Mouse (Mus musculus): ENCODE results near the gene Actl10. TPM values are rescaled to one million over a fixed set of nuclear protein-coding genes. Genes with fewer than 3 reads are reported as not detected.
A peak's percentile ranks its signal among the peaks of the same experiment; 100 is the strongest.

The Actl10 gene
- polyA plus RNA-seq, 1 experiment from 2014 or later: 0.22 TPM

GRCm38 (mm10) chr2:154569836-154570286 is 18.3 kb downstream of the Actl10 start, which contains the start of gene E2f1:
TSS of gene E2f1 (minus strand) at chr2:154569892.
- H3K9ac ChIP-seq: peak within 1 kb of the TSS; percentile 74
- no peaks in the 10 kb centered on the region for H3K27me3 ChIP-seq
- H3K4me3 ChIP-seq: peak within 1 kb of the TSS; percentile 90
- H3K36me3 ChIP-seq: no peaks in the 10 kb centered on the region
- H3K4me1 ChIP-seq: peaks cover 42% of the 10 kb centered on the region
- WGBS: 0% methylated on average over 37 of the region's 44 CpGs
- H3K9me3 ChIP-seq: no peaks in the 10 kb centered on the region
- ATAC-seq (ENCODE audit: borderline replicate concordance, extremely low read depth, low FRiP score, low TSS enrichment): peak; percentile 96
- H3K27ac ChIP-seq: peak within 1 kb of the TSS; percentile 93
- H3K4me2 ChIP-seq: peak within 1 kb of the TSS; percentile 67

- peaks cover 42% of the 10 kb centered on the region for H3K4me1 ChIP-seq
- H3K4me2 ChIP-seq: peak overlapping the region; percentile 67
- no peak overlapping the region for H3K9ac ChIP-seq
- H3K27me3 ChIP-seq: no peaks in the 10 kb centered on the region
- ATAC-seq (ENCODE audit: borderline replicate concordance, extremely low read depth, low FRiP score, low TSS enrichment): no peak
- H3K4me3 ChIP-seq: peak overlapping the region; percentile 90; the same call in 1 of the 2 replicates
- peak overlapping the region; percentile 93 for H3K27ac ChIP-seq
- H3K9me3 ChIP-seq: no peaks in the 10 kb centered on the region
- H3K36me3 ChIP-seq: no peaks in the 10 kb centered on the region
- 50% methylated on average over 4 of the region's 4 CpGs for WGBS
Observed at GRCm38 (mm10) chr2:154570666-154571065, 19.1 kb downstream of the Actl10 start.

GRCm38 (mm10) chr2:154571266-154571665 is 19.7 kb downstream of the Actl10 start:
- WGBS: 80% methylated on average over 4 of the region's 4 CpGs
- no peak overlapping the region for H3K4me3 ChIP-seq

GRCm38 (mm10) chr2:154571976-154572375 is 20.4 kb downstream of the Actl10 start:
- Histone ChIP-seq H3K4me2 (no peak overlapping the region), H3K27ac (no peak overlapping the region), H3K27me3 (no peaks in the 10 kb centered on the region), H3K4me3 (no peak overlapping the region), H3K4me1 (peaks cover 32% of the 10 kb centered on the region), H3K9me3 (no peaks in the 10 kb centered on the region), H3K9ac (no peak overlapping the region), H3K36me3 (no peaks in the 10 kb centered on the region)
- ATAC-seq (ENCODE audit: borderline replicate concordance, extremely low read depth, low FRiP score, low TSS enrichment): no peak
- 64% methylated on average over 8 of the region's 8 CpGs for WGBS

More at GRCm38 (mm10) chr2:154571266-154571665, 19.7 kb downstream of the Actl10 start:
- Histone ChIP-seq H3K36me3 (no peaks in the 10 kb centered on the region), H3K27me3 (no peaks in the 10 kb centered on the region), H3K4me2 (no peak overlapping the region), H3K9ac (no peak overlapping the region), H3K27ac (0 out of 2 replicates have a peak overlapping the region, but pooled peaks have one; percentile 93), H3K4me1 (peaks cover 39% of the 10 kb centered on the region), H3K9me3 (no peaks in the 10 kb centered on the region)
- no peak for ATAC-seq (ENCODE audit: borderline replicate concordance, extremely low read depth, low FRiP score, low TSS enrichment)

GRCm38 (mm10) chr2:154572996-154573395 is 21.4 kb downstream of the Actl10 start:
- peaks cover 22% of the 10 kb centered on the region for H3K4me1 ChIP-seq
- H3K4me3 ChIP-seq: no peak overlapping the region
- no peak for ATAC-seq (ENCODE audit: borderline replicate concordance, extremely low read depth, low FRiP score, low TSS enrichment)
- H3K36me3 ChIP-seq: no peaks in the 10 kb centered on the region
- no peak overlapping the region for H3K4me2 ChIP-seq
- no peak overlapping the region for H3K27ac ChIP-seq
- 61% methylated on average over 3 of the region's 3 CpGs for WGBS
- no peaks in the 10 kb centered on the region for H3K27me3 ChIP-seq
- H3K9me3 ChIP-seq: no peaks in the 10 kb centered on the region
- H3K9ac ChIP-seq: no peak overlapping the region

GRCm38 (mm10) chr2:154574271-154574670 is 22.7 kb downstream of the Actl10 start:
- Histone ChIP-seq H3K9ac (no peak overlapping the region), H3K27ac (no peak overlapping the region), H3K4me3 (no peak overlapping the region), H3K4me2 (no peak overlapping the region), H3K27me3 (no peaks in the 10 kb centered on the region), H3K36me3 (no peaks in the 10 kb centered on the region), H3K4me1 (peaks cover 13% of the 10 kb centered on the region), H3K9me3 (no peaks in the 10 kb centered on the region)
- no peak for ATAC-seq (ENCODE audit: borderline replicate concordance, extremely low read depth, low FRiP score, low TSS enrichment)
- 72% methylated on average over 7 of the region's 7 CpGs for WGBS

GRCm38 (mm10) chr2:154576876-154577743 is 25.5 kb downstream of the Actl10 start:
- no peak overlapping the region for H3K27ac ChIP-seq
- H3K4me2 ChIP-seq: no peak overlapping the region
- WGBS: 57% methylated on average over 12 of the region's 12 CpGs
- no peaks in the 10 kb centered on the region for H3K27me3 ChIP-seq
- no peaks in the 10 kb centered on the region for H3K9me3 ChIP-seq
- H3K9ac ChIP-seq: no peak overlapping the region
- no peaks in the 10 kb centered on the region for H3K36me3 ChIP-seq
- H3K4me3 ChIP-seq: no peak overlapping the region
- no peaks in the 10 kb centered on the region for H3K4me1 ChIP-seq
- no peak for ATAC-seq (ENCODE audit: borderline replicate concordance, extremely low read depth, low FRiP score, low TSS enrichment)

GRCm38 (mm10) chr2:154577744-154578067 is 26.1 kb downstream of the Actl10 start:
- no peaks in the 10 kb centered on the region for H3K9me3 ChIP-seq
- no peak for ATAC-seq (ENCODE audit: borderline replicate concordance, extremely low read depth, low FRiP score, low TSS enrichment)
- no peak overlapping the region for H3K27ac ChIP-seq
- H3K9ac ChIP-seq: no peak overlapping the region
- H3K27me3 ChIP-seq: no peaks in the 10 kb centered on the region
- no peak overlapping the region for H3K4me3 ChIP-seq
- no peaks in the 10 kb centered on the region for H3K36me3 ChIP-seq
- no peak overlapping the region for H3K4me2 ChIP-seq
- H3K4me1 ChIP-seq: no peaks in the 10 kb centered on the region
- 84% methylated on average over 6 of the region's 6 CpGs for WGBS

- no peak overlapping the region; the same call in 1 of the 2 replicates for H3K27ac ChIP-seq
- 64% methylated on average over 8 of the region's 8 CpGs for WGBS
- H3K9ac ChIP-seq: no peak overlapping the region
- H3K4me2 ChIP-seq: no peak overlapping the region
- no peaks in the 10 kb centered on the region for H3K9me3 ChIP-seq
- H3K4me1 ChIP-seq: peaks cover 11% of the 10 kb centered on the region; the same call in 1 of the 2 replicates
- no peak overlapping the region for H3K4me3 ChIP-seq
- no peak for ATAC-seq (ENCODE audit: borderline replicate concordance, extremely low read depth, low FRiP score, low TSS enrichment)
- no peaks in the 10 kb centered on the region for H3K36me3 ChIP-seq
- H3K27me3 ChIP-seq: no peaks in the 10 kb centered on the region
Observed at GRCm38 (mm10) chr2:154580586-154580985, 29.0 kb downstream of the Actl10 start.

GRCm38 (mm10) chr2:154581421-154581820 is 29.8 kb downstream of the Actl10 start:
- Histone ChIP-seq H3K4me1 (peaks cover 11% of the 10 kb centered on the region; the same call in 1 of the 2 replicates), H3K27me3 (no peaks in the 10 kb centered on the region), H3K36me3 (peaks cover 2% of the 10 kb centered on the region; the same call in 1 of the 2 replicates), H3K27ac (no peak overlapping the region), H3K9me3 (no peaks in the 10 kb centered on the region), H3K4me3 (no peak overlapping the region), H3K9ac (no peak overlapping the region), H3K4me2 (no peak overlapping the region)
- no peak for ATAC-seq (ENCODE audit: borderline replicate concordance, extremely low read depth, low FRiP score, low TSS enrichment)
- 83% methylated on average over 1 of the region's 1 CpGs for WGBS

- Histone ChIP-seq H3K4me3 (no peak overlapping the region), H3K27me3 (no peaks in the 10 kb centered on the region), H3K36me3 (peaks cover 11% of the 10 kb centered on the region; the same call in 1 of the 2 replicates), H3K4me1 (peaks cover 11% of the 10 kb centered on the region; the same call in 1 of the 2 replicates), H3K27ac (0 out of 2 replicates have a peak overlapping the region, but pooled peaks have one; percentile 29), H3K9me3 (no peaks in the 10 kb centered on the region), H3K9ac (no peak overlapping the region), H3K4me2 (no peak overlapping the region)
- peak; percentile 37; the same call in 1 of the 2 replicates for ATAC-seq (ENCODE audit: borderline replicate concordance, extremely low read depth, low FRiP score, low TSS enrichment)
- 44% methylated on average over 15 of the region's 15 CpGs for WGBS
Observed at GRCm38 (mm10) chr2:154583906-154584872, 32.6 kb downstream of the Actl10 start.

Data from lung, embryonic 15.5 days (tissue).